8 mouse cellular contexts compared by ENCODE assay signal in genomic region chr11:19014113-19014440, GRCm38 (mm10). TPM values are rescaled to one million over a fixed set of nuclear protein-coding genes. Genes with fewer than 3 reads are reported as not detected.
DNase-seq lines count a peak whose midpoint lies in the region; ATAC-seq lines count a peak whose summit lies in the region.

No protein-coding gene starts in this region.

- peaks cover 40% of the 10 kb centered on the region for H3K36me3 ChIP-seq in heart, embryonic 13.5 days
- H3K36me3 ChIP-seq in hindbrain, embryonic 11.5 days (ENCODE audit: control insufficient read depth, insufficient read depth, low read length), result peaks cover 2% of the 10 kb centered on the region; the same call in 1 of the 2 replicates
- peaks cover 6% of the 10 kb centered on the region; the same call in 1 of the 2 replicates for H3K36me3 ChIP-seq in midbrain, embryonic 10.5 days

- WGBS in heart, embryonic 13.5 days, result 5% methylated on average over 12 of the region's 12 CpGs
- 7% methylated on average over 12 of the region's 12 CpGs for WGBS in hindbrain, embryonic 11.5 days
- 5% methylated on average over 12 of the region's 12 CpGs for WGBS in midbrain, embryonic 10.5 days

- no peak for ATAC-seq in heart, embryonic 13.5 days (ENCODE audit: extremely low read depth, insufficient number of reproducible peaks, low FRiP score, low TSS enrichment)
- no peak for ATAC-seq in hindbrain, embryonic 11.5 days (ENCODE audit: low FRiP score)
- no peak for ATAC-seq in megakaryocyte progenitor cell, adult 5-6 weeks (replicated peaks; ENCODE audit: poor library complexity)

- peaks cover 47% of the 10 kb centered on the region for H3K4me1 ChIP-seq in heart, embryonic 13.5 days
- peaks cover 8% of the 10 kb centered on the region; the same call in 1 of the 2 replicates for H3K4me1 ChIP-seq in brown adipose tissue, adult 24 weeks (ENCODE audit: control insufficient read depth, insufficient read depth, insufficient read length, low read length)
- peaks cover 9% of the 10 kb centered on the region for H3K4me1 ChIP-seq in hindbrain, embryonic 11.5 days (replicated peaks; ENCODE audit: control insufficient read depth, insufficient read depth, low read length)
- peaks cover 85% of the 10 kb centered on the region for H3K4me1 ChIP-seq in midbrain, embryonic 10.5 days

- H3K27me3 ChIP-seq in heart, embryonic 13.5 days (replicated peaks), result no peaks in the 10 kb centered on the region
- no peaks in the 10 kb centered on the region for H3K27me3 ChIP-seq in hindbrain, embryonic 11.5 days (ENCODE audit: control insufficient read depth, insufficient read depth, low read length)
- peaks cover 59% of the 10 kb centered on the region for H3K27me3 ChIP-seq in midbrain, embryonic 10.5 days (ENCODE audit: low read depth, poor library complexity, severe bottlenecking)

- H3K9me3 ChIP-seq in heart, embryonic 13.5 days, result no peaks in the 10 kb centered on the region
- H3K9me3 ChIP-seq in hindbrain, embryonic 11.5 days (ENCODE audit: control insufficient read depth, low read length), result no peaks in the 10 kb centered on the region
- no peaks in the 10 kb centered on the region for H3K9me3 ChIP-seq in midbrain, embryonic 10.5 days (replicated peaks)

- peak overlapping the region; percentile 100 for H3K27ac ChIP-seq in heart, embryonic 13.5 days (replicated peaks)
- peak overlapping the region; percentile 80 for H3K27ac ChIP-seq in brown adipose tissue, adult 24 weeks (replicated peaks; ENCODE audit: low read depth, low read length)
- H3K27ac ChIP-seq in hindbrain, embryonic 11.5 days (ENCODE audit: low read depth, low read length), result peak overlapping the region; percentile 99
- peak overlapping the region; percentile 99 for H3K27ac ChIP-seq in midbrain, embryonic 10.5 days (replicated peaks)

- DNase-seq in heart, adult 9 months (ENCODE audit: low spot score in 2 of 2), result no peak
- no peak for DNase-seq in hindbrain, embryonic 11.5 days (ENCODE audit: low spot score)
- no peak for DNase-seq in midbrain, embryonic 10.5 days (ENCODE audit: low spot score)
- DNase-seq in embryo, embryonic 10 days (ENCODE audit: low spot score), result no peak
- DNase-seq in urinary bladder, adult 2 months (ENCODE audit: low spot score), result no peak

- H3K4me2 ChIP-seq in heart, embryonic 13.5 days, result peak overlapping the region; percentile 70
- peak overlapping the region; percentile 92 for H3K4me2 ChIP-seq in hindbrain, embryonic 11.5 days (replicated peaks; ENCODE audit: low read depth, low read length)

- peak overlapping the region; percentile 84 for H3K4me3 ChIP-seq in heart, embryonic 13.5 days
- H3K4me3 ChIP-seq in brown adipose tissue, adult 24 weeks (ENCODE audit: insufficient read depth, low read depth, low read length), result peak overlapping the region; percentile 60
- peak overlapping the region; percentile 88 for H3K4me3 ChIP-seq in hindbrain, embryonic 11.5 days (ENCODE audit: low read depth, low read length)
- H3K4me3 ChIP-seq in midbrain, embryonic 10.5 days, result peak overlapping the region; percentile 75

- H3K9ac ChIP-seq in heart, embryonic 13.5 days, result peak overlapping the region; percentile 100
- H3K9ac ChIP-seq in hindbrain, embryonic 11.5 days (ENCODE audit: low read depth, low read length), result peak overlapping the region; percentile 99

RNA-seq across cellular contexts. Expression of gene Meis1, which starts 4.7 kb away (rescaled TPM):
- polyA plus RNA-seq in heart, embryonic 13.5 days (2015; fragmentation: Nextera tagmentation; extraction: Ambion mirVana), result 65.4 and 68.5 TPM in 2 replicates
- polyA plus RNA-seq in brown adipose tissue, adult 24 weeks (2012; ENCODE audit: insufficient read depth, insufficient read length, missing spikeins), result 3.8 and 5.1 TPM in 2 replicates
- 132 and 149 TPM in 2 replicates for polyA plus RNA-seq in hindbrain, embryonic 11.5 days (2014; fragmentation: Nextera tagmentation; extraction: Ambion mirVana)
- polyA plus RNA-seq in midbrain, embryonic 10.5 days (2016; fragmentation: Nextera tagmentation; extraction: Ambion mirVana), result 44.5 and 48.0 TPM in 2 replicates
- 12.7 and 24.6 TPM in 2 replicates for total RNA-seq in megakaryocyte progenitor cell, adult 5-6 weeks (2015)
- total RNA-seq in megakaryocyte progenitor cell, adult 5-6 weeks (2017), result 13.0 and 26.3 TPM in 2 replicates
- 127 and 134 TPM in 2 replicates for polyA plus RNA-seq in urinary bladder, adult 2 months (2012; rRNA removed)
